35 mouse cellular contexts compared by ENCODE assay signal in the genomic region with DNA sequence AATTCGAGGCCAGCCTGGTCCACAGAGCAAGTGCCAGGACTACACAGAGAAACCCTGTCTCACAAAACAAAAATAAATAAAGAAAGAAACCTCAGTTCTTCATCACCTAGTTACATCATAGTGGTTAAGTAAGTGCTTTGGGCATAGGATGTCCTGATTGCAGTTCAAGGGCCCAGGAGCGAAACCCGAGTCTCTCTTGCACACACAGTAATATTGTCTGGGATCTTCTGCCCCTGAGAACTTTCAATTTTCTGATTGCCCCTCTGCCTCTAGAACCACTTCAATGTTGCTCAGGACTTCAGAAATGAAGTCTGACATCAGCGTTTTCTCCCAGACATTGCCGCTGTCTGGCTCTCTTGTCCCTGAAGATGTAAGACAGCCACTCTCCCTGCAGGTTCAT.
"Had no signal": no experiment of that assay in that cellular context is flagged by ENCODE, and none has a peak within 500 bp of the region (broad histone marks: within the 10 kb centered on the region; RNA-seq: fewer than 3 reads in every experiment).

No protein-coding gene starts in this region.

- DNase-seq: heart, postnatal 10 days; heart, postnatal 14 days; heart, postnatal 36 days; heart, postnatal 4 days; kidney, adult 11 months; kidney, adult 18-20 months; kidney, adult 2 months; kidney, adult 8-10 months; kidney, adult 9 months; kidney, postnatal 10 days; kidney, postnatal 14 days; kidney, postnatal 25 days; kidney, postnatal 36 days; kidney, postnatal 4 days; layer of hippocampus, adult 9-11 months; layer of hippocampus, postnatal 36 days had no signal

- H3K27ac ChIP-seq: heart, embryonic 10.5 days; heart, embryonic 13.5 days; heart, embryonic 15.5 days; hindbrain, embryonic 10.5 days; hindbrain, embryonic 12.5 days; hindbrain, embryonic 13.5 days; hindbrain, embryonic 14.5 days; hindbrain, embryonic 15.5 days; hindbrain, postnatal 0 days; intestine, embryonic 15.5 days; kidney, embryonic 15.5 days; kidney, postnatal 0 days; layer of hippocampus, adult 2 months; left cerebral cortex, adult 2 months had no signal

- ATAC-seq: hindbrain, embryonic 16.5 days; hindbrain, postnatal 0 days; inflammation-experienced regulatory T-cells, adult 6 months; intestine, embryonic 15.5 days; intestine, embryonic 16.5 days; intestine, postnatal 0 days had no signal

- H3K4me2 ChIP-seq: heart, embryonic 12.5 days; heart, embryonic 13.5 days; heart, embryonic 15.5 days; hindbrain, embryonic 12.5 days; hindbrain, embryonic 13.5 days; hindbrain, embryonic 14.5 days; hindbrain, embryonic 15.5 days; intestine, embryonic 15.5 days; kidney, embryonic 15.5 days had no signal

- H3K9me3 ChIP-seq: heart, embryonic 10.5 days; heart, embryonic 12.5 days; heart, embryonic 13.5 days; heart, embryonic 15.5 days; hindbrain, embryonic 10.5 days; hindbrain, embryonic 12.5 days; hindbrain, embryonic 13.5 days; hindbrain, embryonic 15.5 days; intestine, embryonic 15.5 days; kidney, embryonic 15.5 days had no signal

- H3K36me3 ChIP-seq: heart, embryonic 10.5 days; heart, embryonic 12.5 days; heart, embryonic 13.5 days; heart, embryonic 15.5 days; hindbrain, embryonic 10.5 days; hindbrain, embryonic 12.5 days; hindbrain, embryonic 13.5 days; hindbrain, embryonic 15.5 days; intestine, embryonic 15.5 days; kidney, embryonic 15.5 days had no signal

- H3K4me1 ChIP-seq: heart, embryonic 10.5 days; heart, embryonic 12.5 days; heart, embryonic 13.5 days; heart, embryonic 15.5 days; hindbrain, embryonic 10.5 days; hindbrain, embryonic 12.5 days; hindbrain, embryonic 13.5 days; hindbrain, embryonic 15.5 days; intestine, embryonic 15.5 days; kidney, embryonic 15.5 days had no signal

- H3K9ac ChIP-seq: heart, embryonic 12.5 days; heart, embryonic 13.5 days; heart, embryonic 15.5 days; hindbrain, embryonic 12.5 days; hindbrain, embryonic 13.5 days; hindbrain, embryonic 14.5 days; hindbrain, embryonic 15.5 days; intestine, embryonic 15.5 days; kidney, embryonic 15.5 days had no signal

- H3K27me3 ChIP-seq: heart, embryonic 12.5 days; heart, embryonic 13.5 days; heart, embryonic 15.5 days; hindbrain, embryonic 12.5 days; hindbrain, embryonic 13.5 days; hindbrain, embryonic 15.5 days; intestine, embryonic 15.5 days; kidney, embryonic 15.5 days had no signal

- H3K4me3 ChIP-seq: heart, embryonic 10.5 days; heart, embryonic 12.5 days; heart, embryonic 13.5 days; heart, embryonic 15.5 days; hindbrain, embryonic 10.5 days; hindbrain, embryonic 12.5 days; hindbrain, embryonic 13.5 days; hindbrain, embryonic 15.5 days; intestine, embryonic 15.5 days; kidney, embryonic 15.5 days; layer of hippocampus, adult 2 months; left cerebral cortex, adult 2 months had no signal
